Mouse (Mus musculus) cerebellum, adult 2 months (tissue): ENCODE measurements around the gene Tanc1. TPM values are rescaled to one million over a fixed set of nuclear protein-coding genes. Genes with fewer than 3 reads are reported as not detected.

Experiments used
- DNase-seq, 2 experiments: peaks; one replicate each; pipeline ENCODE4 v3.0.0; 2021
- H3K27ac ChIP-seq: fragments of 200-500 bp; 2 replicates; pipeline ENCODE4 v1.5.1; 2012; ENCODE audit warnings: low read length, control low read depth, inconsistent platforms; ENCODE audit not compliant: insufficient read depth
- H3K27me3 ChIP-seq: fragments of 200-500 bp; 2 replicates; pipeline ENCODE4 v1.6.1; 2012; ENCODE audit warnings: inconsistent platforms, mild to moderate bottlenecking, low read length, moderate library complexity; ENCODE audit not compliant: control insufficient read depth, insufficient read depth
- H3K4me1 ChIP-seq: fragments of 200-500 bp; 2 replicates; pipeline ENCODE4 v1.6.1; 2011; ENCODE audit warnings: low read length; ENCODE audit not compliant: control insufficient read depth, insufficient read depth
- H3K4me3 ChIP-seq: fragments of 200-500 bp; replicated peaks from 2 replicates; pipeline ENCODE3; 2011; ENCODE audit warnings: mild to moderate bottlenecking, low read depth, low read length, control low read depth; ENCODE audit not compliant: insufficient read depth
- CTCF ChIP-seq: fragments of 200-500 bp; IDR thresholded peaks from 2 replicates; pipeline ENCODE4 v1.5.1; 2011; ENCODE audit warnings: low read depth, mild to moderate bottlenecking, control low read depth, low read length, moderate library complexity, borderline replicate concordance; ENCODE audit not compliant: insufficient read depth
- POLR2A ChIP-seq: fragments of 200-500 bp; IDR thresholded peaks from 2 replicates; pipeline ENCODE4 v1.6.1; 2011; ENCODE audit warnings: low read length, control low read depth, borderline replicate concordance; ENCODE audit not compliant: insufficient read depth
- WGBS: fragments of 180-500 bp; shearing (Covaris S2); methylation state at CpG from one replicate; pipeline ENCODE4 v1.1.7; 2018; 5-methylcytosine and 5-hydroxymethylcytosine counted together
- polyA plus RNA-seq: library from polyadenylated mRNA; depleted of rRNA; stranded (reverse); fragments of >200 nt; gene quantifications from 2 replicates; pipeline ENCODE4 v1.2.3, GENCODE M21; 2012

The Tanc1 gene
- polyA plus RNA-seq, 1 experiment, result 40.7 TPM

DNA sequence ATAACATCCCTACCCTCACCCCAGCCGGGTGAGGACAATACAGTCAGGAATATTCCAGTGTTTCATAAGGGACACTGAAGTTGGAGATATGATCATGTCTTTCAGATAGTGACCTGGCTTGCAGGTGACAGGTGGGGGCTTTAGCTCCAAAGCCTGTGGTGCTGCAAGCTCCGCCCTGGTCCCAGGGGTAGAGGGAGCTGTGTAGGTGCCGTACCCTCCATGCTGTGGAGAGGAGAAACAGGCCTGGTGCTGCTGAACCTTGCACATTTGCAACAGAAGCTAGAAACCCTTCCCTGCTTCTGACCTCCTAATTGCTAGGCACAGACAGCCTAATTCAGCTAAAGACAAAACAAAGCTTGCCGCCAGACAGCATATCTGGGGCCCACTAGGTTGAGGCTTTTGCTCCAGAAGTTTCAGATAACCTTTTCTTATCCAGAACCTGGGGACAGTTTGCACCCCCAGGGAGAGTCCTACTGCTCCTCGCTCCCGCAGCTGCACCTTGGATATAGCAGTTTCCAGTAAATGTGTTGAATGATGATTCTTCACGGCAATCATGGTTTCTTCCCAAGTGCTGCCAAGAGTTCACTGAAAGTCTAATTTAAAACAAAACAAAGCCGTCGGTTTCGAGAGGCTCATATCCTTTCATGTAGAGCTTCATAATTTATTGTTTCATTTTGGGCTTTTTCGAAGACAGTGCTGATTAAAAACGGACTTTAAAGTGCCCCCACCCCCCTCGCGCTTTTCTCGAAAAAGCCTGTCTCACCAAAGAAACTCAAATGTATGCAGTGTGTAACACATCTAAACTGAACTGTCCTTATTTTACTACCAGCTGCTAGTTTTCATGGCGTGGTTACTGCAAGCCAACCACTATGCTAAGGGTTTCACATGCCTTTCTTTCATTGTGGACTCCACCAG is 49.3 kb downstream of the Tanc1 start:
- no peak for DNase-seq
- Histone ChIP-seq H3K4me1 (peaks cover 24% of the 10 kb centered on the region), H3K27ac (no peak overlapping the region), H3K4me3 (no peak overlapping the region), H3K27me3 (no peaks in the 10 kb centered on the region)
- no peak for TF ChIP-seq CTCF
- TF ChIP-seq POLR2A, result no peak
- WGBS, result 65% methylated on average over 16 of the region's 16 CpGs

DNA sequence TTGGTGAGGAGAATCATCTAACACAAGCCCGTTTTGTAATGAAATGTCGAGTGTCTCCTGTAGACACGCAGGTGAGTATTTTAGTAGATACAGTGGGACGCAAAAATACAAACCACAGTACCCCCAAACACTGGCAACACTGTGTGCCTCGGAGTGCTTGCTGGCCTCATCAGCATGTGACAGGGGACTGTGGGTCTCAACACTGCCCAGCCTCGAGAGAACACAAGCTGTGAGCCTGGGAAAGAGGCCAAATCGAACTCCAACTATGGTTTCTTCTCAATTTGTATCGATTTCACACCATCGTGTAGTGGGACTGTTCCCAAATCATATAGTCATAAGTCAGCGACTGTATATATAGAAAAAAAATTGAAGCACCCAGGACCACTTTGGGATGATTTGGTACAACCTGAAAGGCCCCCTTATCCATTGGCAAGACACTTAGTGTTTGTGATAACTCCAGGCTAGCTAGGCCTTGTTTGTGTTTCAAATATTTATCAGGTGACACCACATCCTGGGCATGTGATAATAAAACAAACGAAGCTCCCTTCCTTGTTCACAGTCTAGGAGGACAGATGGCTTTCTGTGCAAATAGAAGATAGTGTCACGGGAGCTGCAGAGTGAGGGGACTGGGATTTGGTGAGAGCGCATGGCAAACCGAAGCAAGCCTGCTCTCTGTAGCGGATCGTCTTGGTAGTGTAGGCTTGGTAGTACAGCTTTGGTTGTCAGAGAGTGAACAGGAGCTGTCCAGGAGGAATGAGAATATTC is 53.1 kb downstream of the Tanc1 start:
- 34% methylated on average over 16 of the region's 16 CpGs for WGBS
- H3K4me3 ChIP-seq, result no peak overlapping the region
- peak overlapping the region; percentile 61 for H3K27ac ChIP-seq
- DNase-seq, result peak; percentile 45 to 54
- TF ChIP-seq POLR2A (no peak), CTCF (no peak)
- H3K4me1 ChIP-seq, result peaks cover 16% of the 10 kb centered on the region
- no peaks in the 10 kb centered on the region for H3K27me3 ChIP-seq

DNA sequence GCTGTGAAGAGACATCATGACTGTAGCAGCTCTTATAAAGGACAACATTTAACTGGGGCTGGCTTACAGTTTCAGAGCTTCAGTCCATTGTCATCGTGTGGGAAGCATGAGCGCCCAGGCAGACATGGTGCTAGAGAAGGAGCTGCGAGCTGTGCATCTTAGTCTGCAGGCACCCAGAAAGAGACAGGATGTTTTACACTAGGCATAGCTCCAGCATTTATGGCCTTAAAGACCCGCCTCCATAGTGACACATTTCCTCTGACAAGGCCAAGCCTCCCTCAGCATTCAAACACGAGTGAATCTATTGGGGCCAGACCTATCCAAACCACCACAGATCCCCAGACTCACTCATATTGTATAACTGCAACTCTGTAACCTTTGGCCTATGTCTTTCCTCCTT is 54.7 kb downstream of the Tanc1 start:
- Histone ChIP-seq H3K27ac (no peak overlapping the region), H3K27me3 (no peaks in the 10 kb centered on the region), H3K4me3 (no peak overlapping the region), H3K4me1 (peaks cover 15% of the 10 kb centered on the region)
- WGBS, result 81% methylated on average over 5 of the region's 5 CpGs
- no peak for DNase-seq
- TF ChIP-seq CTCF (no peak), POLR2A (no peak)

DNA sequence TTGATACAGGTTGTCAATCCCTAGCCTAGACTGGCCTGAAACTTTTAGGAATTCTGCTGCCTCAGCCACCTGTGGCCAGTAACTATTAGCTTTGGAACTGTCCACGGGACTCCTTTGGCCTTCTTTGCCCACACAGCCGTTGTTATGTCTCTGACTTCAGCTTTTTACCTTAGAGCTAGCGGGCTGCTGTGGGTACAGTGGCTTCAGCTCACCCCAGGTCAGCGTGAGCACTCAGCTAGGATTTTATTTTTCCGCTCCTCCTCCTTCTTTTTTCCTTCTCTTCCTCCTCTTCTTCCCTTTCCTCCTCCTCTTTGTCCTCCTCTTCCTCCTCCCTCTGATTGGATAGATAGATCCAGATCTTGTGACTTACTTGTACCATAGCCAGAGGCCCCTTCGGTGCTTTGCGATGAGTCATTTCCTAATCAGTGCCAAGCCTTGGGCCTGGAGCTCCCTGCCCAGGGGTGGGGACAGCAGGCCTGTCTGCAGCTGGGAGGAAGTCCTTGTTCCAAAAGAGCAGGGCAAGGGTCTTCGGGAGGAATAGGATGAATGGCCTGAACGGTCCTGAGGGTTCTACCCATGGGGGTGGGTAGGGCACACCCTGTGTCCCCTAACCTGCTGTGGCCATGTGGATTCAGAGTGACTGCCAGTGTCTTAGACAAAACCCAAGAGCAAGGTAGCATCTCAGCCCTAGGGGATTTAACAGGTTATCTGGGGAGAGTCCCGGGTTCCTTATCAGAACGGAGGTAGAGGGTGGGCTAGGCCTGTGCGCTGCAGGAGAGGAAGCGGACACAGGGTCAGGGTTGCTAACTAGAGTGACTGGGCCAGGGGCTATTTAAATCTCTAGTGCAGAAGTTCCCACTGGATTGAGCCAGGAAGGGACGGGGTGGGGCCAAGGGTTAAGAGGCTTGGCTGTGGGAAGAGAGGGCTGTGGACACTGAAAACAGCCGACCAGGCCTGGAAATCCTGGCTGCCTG is 58.5 kb downstream of the Tanc1 start:
- DNase-seq, result peak; percentile 55 to 76
- Histone ChIP-seq H3K27ac (peak overlapping the region; percentile 15; the same call in 1 of the 2 replicates), H3K4me3 (no peak overlapping the region), H3K4me1 (peaks cover 22% of the 10 kb centered on the region), H3K27me3 (no peaks in the 10 kb centered on the region)
- TF ChIP-seq POLR2A, result no peak
- no peak for TF ChIP-seq CTCF
- 54% methylated on average over 15 of the region's 15 CpGs for whole genome bisulfite sequencing

DNA sequence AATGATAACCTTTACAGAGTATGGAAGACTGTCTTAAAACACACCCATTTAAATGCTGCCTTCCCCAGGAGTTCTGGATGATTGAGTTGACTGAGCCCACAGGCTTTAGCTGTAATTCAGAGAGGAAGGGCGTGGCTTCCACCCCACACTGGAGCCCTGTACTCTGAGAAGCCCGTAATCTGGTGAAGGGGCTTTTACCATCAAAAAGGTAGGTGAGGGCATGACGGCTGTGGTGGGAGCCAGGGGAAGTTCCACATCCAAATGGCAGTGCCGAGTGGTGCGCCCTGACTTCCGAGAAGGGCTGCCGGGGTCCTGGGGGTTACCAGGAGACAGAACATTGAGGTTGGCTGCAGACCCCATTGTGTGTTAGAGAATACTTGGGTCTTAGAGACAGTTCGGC is 59.8 kb downstream of the Tanc1 start:
- no peak for TF ChIP-seq CTCF
- TF ChIP-seq POLR2A, result no peak
- no peak overlapping the region for H3K27ac ChIP-seq
- peaks cover 30% of the 10 kb centered on the region for H3K4me1 ChIP-seq
- H3K27me3 ChIP-seq, result no peaks in the 10 kb centered on the region
- no peak overlapping the region for H3K4me3 ChIP-seq
- WGBS, result 84% methylated on average over 8 of the region's 8 CpGs
- no peak for DNase-seq

DNA sequence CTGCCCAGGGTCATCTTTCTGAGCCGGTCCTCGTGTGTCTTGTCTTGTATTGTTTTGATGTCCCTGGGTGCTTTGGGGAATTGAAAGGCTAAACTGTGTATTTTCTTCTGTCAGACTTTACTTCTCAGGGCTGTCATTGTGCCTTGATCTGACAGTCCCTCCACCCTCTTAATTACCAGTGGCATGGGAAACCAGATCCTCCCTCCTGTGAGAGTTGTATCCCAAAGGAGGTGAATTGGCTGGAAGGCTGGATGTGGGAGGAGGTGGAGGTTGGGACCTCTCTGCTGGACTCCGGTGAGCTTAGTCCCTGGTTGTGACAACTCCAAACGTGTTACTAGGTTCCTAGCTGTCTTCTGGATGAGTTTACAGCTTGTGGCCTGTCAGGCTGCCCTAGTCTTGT is 60.2 kb downstream of the Tanc1 start:
- Histone ChIP-seq H3K27me3 (no peaks in the 10 kb centered on the region), H3K4me3 (no peak overlapping the region), H3K27ac (no peak overlapping the region), H3K4me1 (peaks cover 30% of the 10 kb centered on the region)
- WGBS, result 48% methylated on average over 4 of the region's 4 CpGs
- DNase-seq, result no peak
- no peak for TF ChIP-seq POLR2A
- TF ChIP-seq CTCF, result no peak

DNA sequence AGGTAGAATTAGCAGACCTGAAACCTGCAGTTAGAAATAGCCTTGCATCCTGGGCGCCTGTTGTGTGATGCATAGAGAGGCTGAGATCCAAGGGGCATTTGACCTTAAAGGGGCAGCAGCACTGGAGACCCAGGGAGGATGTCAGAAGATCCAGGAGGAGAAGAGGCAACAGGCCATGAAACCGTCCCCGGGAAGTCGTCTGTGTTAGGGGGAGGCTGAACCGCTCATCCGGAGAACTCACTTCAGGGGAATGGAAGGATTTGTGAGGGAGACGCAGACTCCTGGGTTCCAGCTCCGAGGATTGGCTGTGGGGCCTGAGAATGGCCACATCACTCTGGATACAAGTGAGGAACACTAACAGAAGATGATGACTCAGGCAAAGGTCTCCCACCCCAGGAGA is 60.8 kb downstream of the Tanc1 start:
- TF ChIP-seq POLR2A (no peak), CTCF (no peak)
- no peak for DNase-seq
- Histone ChIP-seq H3K4me1 (peaks cover 30% of the 10 kb centered on the region), H3K27me3 (no peaks in the 10 kb centered on the region), H3K4me3 (no peak overlapping the region), H3K27ac (no peak overlapping the region)
- 47% methylated on average over 8 of the region's 8 CpGs for WGBS
